Comparison of ENCODE assay signal across 20 mouse cellular contexts in the genomic region with DNA sequence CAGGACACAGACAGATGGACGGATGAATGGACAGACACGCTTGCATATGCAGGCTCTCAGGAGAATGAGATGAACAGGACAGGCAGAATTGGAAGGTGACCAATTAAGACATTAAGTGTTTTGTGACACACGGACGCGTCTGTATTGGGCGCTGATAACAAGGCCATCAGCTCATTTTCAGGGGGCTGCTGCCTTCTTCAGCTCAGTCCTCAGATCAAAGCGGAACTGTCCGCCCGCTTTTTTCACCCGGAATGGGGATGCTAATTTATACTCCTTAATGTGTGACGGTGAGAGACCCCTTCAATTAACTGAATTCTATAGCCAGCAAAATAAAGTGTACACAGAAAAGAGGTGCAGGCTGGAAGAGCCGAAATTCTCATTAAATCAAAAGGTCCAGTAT. TPM values are rescaled to one million over a fixed set of nuclear protein-coding genes. Genes with fewer than 3 reads are reported as not detected.
"Had no signal": no experiment of that assay in that cellular context is flagged by ENCODE, and none has a peak within 500 bp of the region (broad histone marks: within the 10 kb centered on the region; RNA-seq: fewer than 3 reads in every experiment).

No protein-coding gene starts in this region.

- H3K36me3 ChIP-seq: midbrain, embryonic 10.5 days; midbrain, embryonic 15.5 days; neural tube, embryonic 12.5 days; stomach, embryonic 15.5 days had no signal

- H3K4me1 ChIP-seq: neural tube, embryonic 12.5 days; stomach, embryonic 15.5 days had no signal

- H3K9me3 ChIP-seq: midbrain, embryonic 10.5 days; midbrain, embryonic 15.5 days; neural tube, embryonic 12.5 days; stomach, embryonic 15.5 days had no signal

- DNase-seq: lung, adult 18-20 months; lung, embryonic 14.5 days; lung, postnatal 10 days; lung, postnatal 4 days; right cerebral cortex, postnatal 14 days; thymus, adult 2 months; thymus, postnatal 25 days; thymus, postnatal 4 days had no signal

- H3K4me3 ChIP-seq: midbrain, embryonic 10.5 days; midbrain, embryonic 15.5 days; myocyte; neural tube, embryonic 12.5 days; stomach, embryonic 15.5 days had no signal

- H3K9ac ChIP-seq: liver, embryonic 14.5 days; lung, embryonic 14.5 days; midbrain, embryonic 15.5 days; neural tube, embryonic 12.5 days; stomach, embryonic 15.5 days had no signal

- H3K27ac ChIP-seq: liver, embryonic 14.5 days; midbrain, embryonic 10.5 days; midbrain, embryonic 15.5 days; neural tube, embryonic 12.5 days; stomach, embryonic 15.5 days; stomach, postnatal 0 days had no signal

- H3K4me2 ChIP-seq: lung, embryonic 14.5 days; midbrain, embryonic 15.5 days; neural tube, embryonic 12.5 days; stomach, embryonic 15.5 days had no signal

- ATAC-seq: midbrain, embryonic 15.5 days had no signal

RNA-seq across cellular contexts. Expression of gene Bsx, which starts 15.5 kb away (rescaled TPM):
- polyA plus RNA-seq: liver, embryonic 16.5 days; lung, embryonic 14.5 days; lung, embryonic 16.5 days; myocyte; neural tube, embryonic 12.5 days; neural tube, embryonic 14.5 days; spleen, adult 2 months; stomach, embryonic 15.5 days; stomach, postnatal 0 days; urinary bladder, adult 2 months had no signal
